ENCODE assay signal across 30 mouse cellular contexts in genomic region chr11:44167724-44168500, GRCm38 (mm10).
DNase-seq lines count a peak whose midpoint lies in the region; ATAC-seq and TF ChIP-seq lines count a peak whose summit lies in the region.
"Had no signal": no experiment of that assay in that cellular context is flagged by ENCODE, and none has a peak within 500 bp of the region (broad histone marks: within the 10 kb centered on the region; RNA-seq: fewer than 3 reads in every experiment).

No protein-coding gene starts in this region.

- DNase-seq in heart, adult 9 months (ENCODE audit: low spot score in 2 of 2), result peak; percentile 22 to 36
- no peak for DNase-seq in lung, adult 2 months
- DNase-seq in heart, postnatal 0 days (ENCODE audit: low spot score), result peak; percentile 13
- DNase-seq in layer of hippocampus, adult 9-10 months (ENCODE audit: low spot score), result no peak
- DNase-seq in kidney, adult 11 months, result no peak
- DNase-seq: adrenal gland, adult 2 months; adrenal gland, postnatal 36 days; B cell, adult 2 months; cerebellum, adult 2 months; cerebellum, postnatal 14 days; gastrocnemius, postnatal 14 days; kidney, adult 2 months; layer of hippocampus, adult 9-11 months; lung, postnatal 14 days; right cerebral cortex, adult 18-20 months; spleen, adult 18-20 months; thymus, postnatal 14 days had no signal

- H3K9ac ChIP-seq in heart, embryonic 11.5 days (ENCODE audit: low read depth, low read length), result no peak overlapping the region
- H3K9ac ChIP-seq in lung, embryonic 16.5 days (ENCODE audit: low read length), result no peak overlapping the region
- H3K9ac ChIP-seq in heart, postnatal 0 days (replicated peaks; ENCODE audit: low read depth, low read length), result no peak overlapping the region
- H3K9ac ChIP-seq: embryonic facial prominence, embryonic 15.5 days; forebrain, embryonic 13.5 days; limb, embryonic 15.5 days; liver, embryonic 15.5 days; midbrain, embryonic 15.5 days; neural tube, embryonic 12.5 days had no signal

- no peak overlapping the region for H3K27ac ChIP-seq in heart, embryonic 11.5 days (ENCODE audit: low read depth, low read length)
- H3K27ac ChIP-seq in lung, embryonic 16.5 days (ENCODE audit: low read length), result no peak overlapping the region
- peak overlapping the region; percentile 65 for H3K27ac ChIP-seq in heart, postnatal 0 days (ENCODE audit: low read depth)
- H3K27ac ChIP-seq: embryonic facial prominence, embryonic 15.5 days; forebrain, embryonic 13.5 days; kidney, postnatal 0 days; limb, embryonic 10.5 days; limb, embryonic 15.5 days; liver, embryonic 15.5 days; midbrain, embryonic 10.5 days; midbrain, embryonic 15.5 days; neural tube, embryonic 12.5 days had no signal

- no peak for TF ChIP-seq CTCF in lung, adult 2 months (IDR thresholded peaks at IDR 0.05; ENCODE audit: insufficient read depth, low read length)
- TF ChIP-seq CTCF in heart, postnatal 0 days (IDR thresholded peaks at IDR 0.05; ENCODE audit: low read depth), result no peak

- H3K9me3 ChIP-seq in heart, embryonic 11.5 days (replicated peaks; ENCODE audit: control insufficient read depth, low read length), result no peaks in the 10 kb centered on the region
- no peaks in the 10 kb centered on the region for H3K9me3 ChIP-seq in lung, embryonic 16.5 days (ENCODE audit: control insufficient read depth, low read length)
- no peaks in the 10 kb centered on the region for H3K9me3 ChIP-seq in heart, postnatal 0 days (replicated peaks; ENCODE audit: control insufficient read depth, low read length)
- H3K9me3 ChIP-seq: embryonic facial prominence, embryonic 15.5 days; forebrain, embryonic 13.5 days; limb, embryonic 10.5 days; limb, embryonic 15.5 days; liver, embryonic 15.5 days; midbrain, embryonic 10.5 days; midbrain, embryonic 15.5 days; neural tube, embryonic 12.5 days had no signal

- WGBS in heart, embryonic 11.5 days (ENCODE audit: insufficient replicate concordance), result 57% methylated on average over 6 of the region's 6 CpGs
- WGBS in lung, embryonic 16.5 days, result 46% methylated on average over 6 of the region's 6 CpGs
- WGBS in lung, adult 2 months, result 43% methylated on average over 6 of the region's 6 CpGs
- 32% methylated on average over 6 of the region's 6 CpGs for WGBS in heart, postnatal 0 days

- H3K36me3 ChIP-seq in heart, embryonic 11.5 days (ENCODE audit: control insufficient read depth, insufficient read depth, low read length), result no peaks in the 10 kb centered on the region
- no peaks in the 10 kb centered on the region for H3K36me3 ChIP-seq in lung, embryonic 16.5 days (ENCODE audit: control insufficient read depth, insufficient read depth, low read length)
- no peaks in the 10 kb centered on the region for H3K36me3 ChIP-seq in heart, postnatal 0 days (replicated peaks; ENCODE audit: control insufficient read depth, insufficient read depth, low read length)
- H3K36me3 ChIP-seq: embryonic facial prominence, embryonic 15.5 days; limb, embryonic 10.5 days; limb, embryonic 15.5 days; liver, embryonic 15.5 days; midbrain, embryonic 10.5 days; midbrain, embryonic 15.5 days; neural tube, embryonic 12.5 days had no signal

- H3K4me1 ChIP-seq in heart, embryonic 11.5 days (ENCODE audit: control insufficient read depth, insufficient read depth, low read length), result no peaks in the 10 kb centered on the region
- peaks cover 5% of the 10 kb centered on the region; the same call in 1 of the 2 replicates for H3K4me1 ChIP-seq in lung, embryonic 16.5 days (replicated peaks; ENCODE audit: control insufficient read depth, insufficient read depth, low read length)
- H3K4me1 ChIP-seq in lung, adult 2 months (ENCODE audit: control insufficient read depth, insufficient read depth, low read length), result no peaks in the 10 kb centered on the region
- peaks cover 11% of the 10 kb centered on the region for H3K4me1 ChIP-seq in heart, postnatal 0 days (ENCODE audit: control insufficient read depth, insufficient read depth)
- H3K4me1 ChIP-seq: embryonic facial prominence, embryonic 15.5 days; forebrain, embryonic 13.5 days; limb, embryonic 10.5 days; limb, embryonic 15.5 days; liver, embryonic 15.5 days; midbrain, embryonic 10.5 days; midbrain, embryonic 15.5 days; neural tube, embryonic 12.5 days had no signal

- ATAC-seq in heart, embryonic 11.5 days (replicated peaks; ENCODE audit: insufficient number of reproducible peaks, low FRiP score, low TSS enrichment), result no peak
- ATAC-seq in lung, embryonic 16.5 days (ENCODE audit: low read depth), result peak; percentile 56
- ATAC-seq in heart, postnatal 0 days (ENCODE audit: insufficient read depth, low read depth), result peak; percentile 57
- ATAC-seq: activated CD4-positive, CD25-positive, alpha-beta regulatory T cell, adult 4 months; forebrain, embryonic 13.5 days; hindbrain, embryonic 16.5 days; midbrain, embryonic 15.5 days had no signal

- H3K4me2 ChIP-seq in heart, embryonic 11.5 days, result no peak overlapping the region
- no peak overlapping the region for H3K4me2 ChIP-seq in lung, embryonic 16.5 days (ENCODE audit: low read depth, low read length)
- H3K4me2 ChIP-seq in heart, postnatal 0 days (ENCODE audit: low read depth, low read length), result no peak overlapping the region
- H3K4me2 ChIP-seq: embryonic facial prominence, embryonic 15.5 days; forebrain, embryonic 13.5 days; limb, embryonic 15.5 days; liver, embryonic 15.5 days; midbrain, embryonic 15.5 days; neural tube, embryonic 12.5 days had no signal

- H3K27me3 ChIP-seq in heart, embryonic 11.5 days (ENCODE audit: control insufficient read depth, insufficient read depth, low read length), result no peaks in the 10 kb centered on the region
- no peaks in the 10 kb centered on the region for H3K27me3 ChIP-seq in lung, embryonic 16.5 days (ENCODE audit: control insufficient read depth, insufficient read depth, low read depth, low read length)
- no peaks in the 10 kb centered on the region for H3K27me3 ChIP-seq in heart, postnatal 0 days (ENCODE audit: control insufficient read depth, insufficient read depth, low read length)
- H3K27me3 ChIP-seq: embryonic facial prominence, embryonic 15.5 days; forebrain, embryonic 13.5 days; limb, embryonic 15.5 days; liver, embryonic 15.5 days; midbrain, embryonic 15.5 days; neural tube, embryonic 12.5 days had no signal

- H3K4me3 ChIP-seq in heart, embryonic 11.5 days (ENCODE audit: low read depth, low read length), result no peak overlapping the region
- no peak overlapping the region for H3K4me3 ChIP-seq in lung, embryonic 16.5 days (ENCODE audit: low read length)
- H3K4me3 ChIP-seq in lung, adult 2 months (replicated peaks; ENCODE audit: extremely low read depth, low read depth, low read length), result no peak overlapping the region
- no peak overlapping the region for H3K4me3 ChIP-seq in heart, postnatal 0 days (ENCODE audit: low read depth, low read length)
- H3K4me3 ChIP-seq: embryonic facial prominence, embryonic 15.5 days; forebrain, embryonic 13.5 days; limb, embryonic 10.5 days; limb, embryonic 15.5 days; liver, embryonic 15.5 days; midbrain, embryonic 10.5 days; midbrain, embryonic 15.5 days; neural tube, embryonic 12.5 days had no signal

- TF ChIP-seq POLR2A in lung, adult 2 months (IDR thresholded peaks at IDR 0.05; ENCODE audit: borderline replicate concordance, extremely low read depth, low read depth, low read length), result no peak

- TF ChIP-seq EP300 in heart, postnatal 0 days (IDR thresholded peaks at IDR 0.05; ENCODE audit: low read depth), result no peak

Comparison
In these comparisons a context has a peak if more than half of its experiments do, and no peak if none do; other contexts are left out.
1. DNase-seq: peak in heart, adult 9 months (2 of 2) and heart, postnatal 0 days (single experiment); none in lung, adult 2 months (single experiment), layer of hippocampus, adult 9-10 months (single experiment) and kidney, adult 11 months (single experiment).